Mouse (Mus musculus): ENCODE data around the gene Pigyl.

DNA sequence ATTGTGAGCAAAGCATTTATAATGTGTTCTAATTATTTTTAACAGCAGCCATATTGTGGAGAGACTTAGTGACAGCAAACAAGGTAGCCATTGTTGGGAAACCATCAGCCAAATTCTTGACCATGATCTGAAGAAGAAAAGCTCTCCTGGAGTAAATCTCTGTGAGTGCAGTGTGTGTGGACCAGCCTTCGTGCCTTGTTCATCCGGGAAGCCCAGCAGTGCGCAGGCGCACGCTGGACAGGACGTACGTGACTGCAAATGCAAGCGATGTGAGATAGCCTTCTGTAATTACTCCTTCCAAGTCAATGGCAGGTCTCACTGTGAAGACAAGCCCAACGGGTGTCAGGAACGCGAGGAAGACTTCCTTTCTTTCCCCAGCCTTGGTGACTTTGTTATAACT lies 12.7 kb downstream of the Pigyl start:
- TF ChIP-seq TAL1 (IDR thresholded peaks at IDR 0.05; ENCODE audit: low read length) (no peak), GATA1 (IDR thresholded peaks at IDR 0.05; ENCODE audit: low read length) (no peak)

Measured in erythroblast, embryonic 14.5 days (primary cell).